Mouse (Mus musculus): ENCODE measurements around the gene Slc25a16.
"Not testable (repeated sequence)": the region's sequence is repeated elsewhere in the genome, so short reads cannot be mapped to it uniquely, and the experiment has no call there.

Gene Slc25a16

GRCm38 (mm10) chr10:62908896-62909295, 11.5 kb upstream of the Slc25a16 start, which contains the start of gene Tet1:
TSS of gene Tet1 (minus strand) at chr10:62908996.
- not testable (repeated sequence) for DNase-seq

- DNase-seq: no peak
Measured at GRCm38 (mm10) chr10:62911120-62911519, 9.3 kb upstream of the Slc25a16 start.

DNA sequence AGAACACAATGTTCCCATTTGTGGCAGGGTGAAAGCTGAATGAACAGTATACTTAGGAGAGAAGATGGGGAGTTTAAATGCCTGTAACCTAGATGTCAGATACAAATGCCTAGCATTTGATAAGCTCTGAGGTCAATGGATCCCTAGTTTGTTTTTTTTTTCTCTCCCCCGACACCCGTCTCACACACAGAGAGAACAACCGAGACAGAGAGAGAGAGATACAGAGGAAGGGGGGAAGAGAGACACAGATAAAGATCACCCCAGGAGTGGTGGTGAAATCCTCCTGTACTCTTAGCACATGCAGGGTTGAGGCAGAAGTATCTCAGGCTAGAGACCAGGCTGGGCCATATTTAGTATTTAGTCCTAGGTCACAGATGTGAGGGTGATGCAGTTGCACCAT, 1.4 kb upstream of the Slc25a16 start:
- DNase-seq: no peak

DNA sequence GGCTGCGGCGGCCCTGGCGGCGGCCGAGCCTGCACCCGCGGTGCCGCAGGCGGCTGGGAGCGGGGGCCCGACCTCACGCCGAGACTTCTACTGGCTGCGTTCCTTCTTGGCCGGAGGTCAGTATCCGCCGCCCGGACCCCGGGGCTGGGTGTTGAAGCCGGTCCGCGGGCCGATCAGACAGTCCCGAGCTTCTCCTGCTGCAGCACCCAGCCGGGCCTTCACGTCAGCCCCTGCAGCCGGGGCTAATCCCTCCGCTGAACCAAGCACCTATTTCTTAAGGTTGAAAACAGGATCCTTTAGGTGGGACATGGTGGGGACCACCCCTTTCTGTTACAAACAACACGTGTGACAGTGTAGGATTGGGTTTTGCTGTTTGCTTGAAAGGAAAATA, 328 bp downstream of the Slc25a16 start:
- no peak for DNase-seq

DNA sequence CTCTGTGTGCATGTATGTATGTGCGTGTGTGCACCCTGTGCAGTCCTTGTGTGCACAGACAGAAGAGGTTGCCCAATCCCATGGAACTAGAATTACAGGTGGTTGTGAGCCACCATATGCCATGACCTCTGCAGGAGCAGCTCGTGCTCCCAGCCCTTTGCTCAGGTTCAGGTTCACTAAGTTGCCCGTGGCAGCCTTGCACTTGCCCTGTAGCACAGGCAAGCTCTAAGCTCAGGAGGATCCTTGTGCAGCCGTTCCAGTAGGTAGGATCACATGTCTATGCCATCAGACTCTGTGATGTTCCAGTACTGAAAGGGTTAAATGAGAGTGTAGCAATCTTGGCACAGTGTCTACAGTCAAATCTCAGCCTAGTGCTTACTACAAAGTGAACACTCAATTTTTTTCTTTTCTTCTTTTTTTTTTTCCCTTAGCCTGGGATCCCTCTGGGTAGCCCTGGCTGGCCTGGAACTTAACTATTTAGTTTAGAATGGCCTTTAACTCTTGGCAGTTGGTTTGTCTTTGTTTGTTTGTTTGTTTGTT, 3.7 kb downstream of the Slc25a16 start:
- DNase-seq: no peak

GRCm38 (mm10) chr10:62932381-62932780, 11.9 kb downstream of the Slc25a16 start:
- DNase-seq: no peak

- no peak for DNase-seq
Measured at GRCm38 (mm10) chr10:62944975-62945580, 24.6 kb downstream of the Slc25a16 start.

DNA sequence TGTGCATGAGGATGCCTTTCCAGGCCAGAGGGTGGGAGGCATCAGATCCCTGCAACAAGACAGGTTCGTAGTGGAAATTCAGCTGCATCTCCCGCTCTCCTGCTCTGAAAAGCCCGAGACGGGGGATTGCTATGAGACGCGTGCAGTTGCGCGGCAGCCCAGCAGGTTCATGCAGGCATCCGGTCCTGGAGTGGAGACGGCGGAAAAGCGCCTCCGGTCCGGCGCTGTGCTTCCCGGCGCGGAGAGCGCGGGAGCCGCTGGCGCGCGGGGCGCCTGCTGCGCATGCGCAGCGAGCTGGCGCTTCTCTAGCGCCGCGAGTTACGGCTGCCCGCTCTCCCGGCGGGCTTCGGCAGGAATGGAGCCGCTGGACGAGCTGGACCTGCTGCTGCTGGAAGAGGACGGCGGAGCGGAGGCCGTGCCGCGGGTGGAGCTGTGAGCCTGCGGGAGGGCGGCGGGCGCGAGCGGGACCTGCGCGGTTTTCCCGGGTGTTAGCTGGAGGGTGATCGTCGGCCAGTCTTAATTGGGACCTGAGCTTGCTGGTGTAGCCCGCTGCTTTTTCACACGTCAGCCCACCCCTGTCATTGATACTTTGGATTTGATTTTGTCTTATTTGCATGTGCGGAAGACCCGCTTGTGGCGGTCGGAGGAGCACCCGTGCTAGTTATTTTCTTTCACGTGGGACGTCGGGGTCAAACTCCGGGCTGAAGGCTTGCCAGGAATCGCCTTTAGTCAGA, 26.5 kb downstream of the Slc25a16 start, which contains the start of gene Dna2:
Dna2 (plus strand) TSS at position 289 of the 734 bp plus-strand sequence.
- DNase-seq: peak; percentile 76

GRCm38 (mm10) chr10:62948551-62948950, 28.1 kb downstream of the Slc25a16 start:
- no peak for DNase-seq

DNA sequence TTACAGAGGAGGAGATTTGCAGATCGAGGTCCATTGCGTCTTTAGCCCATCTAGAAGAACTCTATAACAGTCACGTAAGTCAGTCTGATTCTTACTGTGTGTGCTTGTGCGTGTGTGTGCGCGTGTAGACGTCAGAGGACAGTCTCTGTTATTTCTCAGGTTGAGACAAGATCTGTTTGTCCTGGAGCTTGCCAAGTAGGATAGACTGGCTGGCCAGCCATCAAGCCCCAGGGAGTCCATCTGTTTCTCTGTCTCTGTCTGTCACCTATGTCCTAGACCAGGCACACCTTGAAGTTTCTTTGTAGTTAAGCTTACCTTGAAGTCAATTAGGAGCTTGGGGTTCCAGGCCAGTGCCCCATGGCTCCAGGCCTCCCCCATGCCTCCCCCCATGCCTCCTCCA, 43.5 kb downstream of the Slc25a16 start:
- DNase-seq: peak; percentile 61

- no peak for DNase-seq
Measured at GRCm38 (mm10) chr10:62965796-62966195, 45.4 kb downstream of the Slc25a16 start.

DNA sequence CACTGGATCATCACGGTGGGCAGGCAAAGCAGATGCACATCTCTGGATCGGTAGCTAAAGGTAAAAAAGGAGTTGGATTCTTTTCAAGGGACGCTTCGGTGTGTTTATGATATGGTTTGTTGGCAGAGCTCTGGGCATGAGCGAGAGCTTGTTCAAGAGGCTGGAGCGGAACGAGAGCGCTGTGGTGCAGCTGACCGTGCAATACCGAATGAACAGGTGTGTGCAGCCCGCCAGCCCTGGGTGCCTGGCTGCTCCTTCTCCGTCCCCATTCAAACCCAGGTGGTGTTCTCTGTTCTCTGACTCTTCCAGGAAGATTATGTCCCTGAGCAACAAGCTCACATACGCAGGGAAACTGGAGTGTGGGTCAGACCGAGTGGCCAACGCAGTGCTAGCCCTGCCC, 45.9 kb downstream of the Slc25a16 start:
- DNase-seq: no peak

- peak; percentile 30 for DNase-seq
Measured at GRCm38 (mm10) chr10:62971821-62972220, 51.4 kb downstream of the Slc25a16 start.

DNA sequence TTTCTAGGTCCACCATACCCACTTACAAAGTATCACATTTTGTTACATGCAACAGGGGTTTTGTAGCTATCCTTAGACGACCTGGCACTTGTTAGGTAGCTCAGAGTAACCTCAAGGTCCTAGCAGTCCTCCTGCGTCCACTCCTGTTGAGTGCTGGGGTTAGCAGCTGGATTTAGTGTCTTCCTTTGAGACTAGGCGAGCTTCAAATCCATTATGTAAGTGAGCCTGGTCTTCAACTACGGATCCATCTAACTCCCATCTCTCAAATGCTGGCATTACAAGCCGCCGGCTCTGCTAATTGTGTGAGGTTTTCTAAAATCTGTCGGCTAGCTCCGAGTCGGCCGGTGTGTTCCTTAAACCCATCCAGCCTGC, 59.2 kb downstream of the Slc25a16 start:
- no peak for DNase-seq

DNA sequence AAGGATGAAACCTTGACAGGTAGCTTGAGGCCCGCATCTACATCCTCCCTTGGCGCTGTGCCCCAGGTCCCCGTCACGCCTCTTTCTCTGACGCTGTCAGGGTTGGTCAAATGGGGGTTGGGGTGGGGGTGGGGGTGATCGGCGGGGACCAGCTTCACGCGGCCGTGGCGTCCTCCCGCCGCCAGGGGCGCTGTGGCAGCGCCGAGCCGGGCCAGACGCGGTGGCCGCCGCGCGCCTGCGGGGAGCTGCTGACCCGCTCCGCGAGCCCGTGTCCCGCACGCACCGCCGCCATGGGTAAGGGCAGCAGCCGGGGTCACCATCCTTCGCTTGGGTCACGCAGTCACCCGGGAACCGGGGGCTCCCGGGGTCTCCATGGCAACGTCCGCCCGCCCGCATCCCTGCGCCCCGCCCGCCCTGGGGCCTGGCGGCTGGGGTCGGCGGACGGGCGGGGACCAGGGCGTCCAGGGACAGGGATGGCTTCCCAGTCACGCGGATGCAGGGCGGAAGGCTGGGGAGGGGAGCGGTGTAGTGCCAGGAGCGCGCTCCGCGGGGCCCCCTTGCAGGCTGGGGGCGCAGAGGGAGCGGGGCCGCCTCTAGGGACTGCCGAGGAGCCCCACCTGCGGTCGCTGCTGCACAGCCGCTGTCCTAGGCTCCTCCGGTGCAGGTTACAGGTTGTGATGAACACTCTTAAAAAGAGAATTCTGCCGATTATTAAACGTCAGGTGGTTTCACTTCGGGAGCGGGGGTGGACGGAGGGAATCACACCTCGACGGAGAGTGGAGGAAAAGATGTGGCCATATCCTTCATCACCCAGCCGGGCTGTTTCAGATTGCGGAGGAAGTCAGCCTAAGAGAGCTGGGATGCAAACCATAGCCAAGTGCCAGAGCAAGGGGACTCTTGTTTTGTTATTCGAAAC, 59.9 kb downstream of the Slc25a16 start, which contains the start of gene Rufy2:
Rufy2 (plus strand) TSS at position 185 of the 916 bp plus-strand sequence.
- peak; percentile 96 for DNase-seq

GRCm38 (mm10) chr10:62984072-62984471, 63.6 kb downstream of the Slc25a16 start:
- DNase-seq: no peak

GRCm38 (mm10) chr10:62984495-62984894, 64.1 kb downstream of the Slc25a16 start:
- no peak for DNase-seq

DNA sequence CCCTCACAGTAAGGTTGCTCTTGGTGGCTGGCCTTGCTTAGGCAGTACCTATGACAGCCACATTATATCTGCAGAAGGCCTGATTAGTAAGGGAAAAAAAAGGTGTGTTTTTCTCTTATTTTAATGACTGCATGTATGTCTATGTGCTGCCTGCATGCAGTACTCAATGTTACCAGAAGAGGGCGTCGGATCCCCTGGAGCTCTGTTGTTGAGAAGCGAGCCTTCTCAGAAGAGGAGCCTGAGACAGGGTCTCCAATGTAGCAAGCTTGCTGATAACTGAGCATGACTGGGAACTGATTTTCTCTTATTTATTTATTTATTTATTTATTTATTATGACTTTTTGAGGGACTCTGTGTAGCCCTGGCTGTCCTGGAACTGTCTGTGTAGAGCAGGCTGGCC, 66.9 kb downstream of the Slc25a16 start:
- no peak for DNase-seq

- no peak for DNase-seq
Measured at GRCm38 (mm10) chr10:62990636-62991035, 70.2 kb downstream of the Slc25a16 start.

DNA sequence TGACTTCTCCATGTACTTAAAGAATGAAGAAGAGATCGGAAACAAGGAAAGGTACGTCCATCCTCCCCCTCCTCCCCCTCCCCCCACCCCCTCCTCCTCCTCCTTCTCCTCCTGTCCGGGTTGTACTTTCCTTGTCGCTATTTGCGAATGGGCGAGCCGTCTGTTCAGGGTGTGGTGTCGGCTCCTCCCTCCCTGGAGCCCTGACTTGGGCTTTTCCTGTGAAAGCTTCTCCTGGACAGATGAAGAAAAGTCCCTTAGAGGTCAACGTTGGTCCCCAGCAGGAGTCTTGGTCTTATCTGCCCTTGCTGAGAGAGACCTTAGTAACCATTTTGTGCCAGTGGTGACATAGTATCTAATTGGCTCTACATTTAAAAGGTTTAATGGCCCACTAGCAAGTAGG, 73.6 kb downstream of the Slc25a16 start:
- DNase-seq: no peak
